Mouse (Mus musculus): ENCODE results near the gene Vps11. TPM values are rescaled to one million over a fixed set of nuclear protein-coding genes. Genes with fewer than 3 reads are reported as not detected.
"Not testable (repeated sequence)": the region's sequence is repeated elsewhere in the genome, so short reads cannot be mapped to it uniquely, and the experiment has no call there.

Gene Vps11
- polyA plus RNA-seq, 1 experiment = 40.8 TPM

DNA sequence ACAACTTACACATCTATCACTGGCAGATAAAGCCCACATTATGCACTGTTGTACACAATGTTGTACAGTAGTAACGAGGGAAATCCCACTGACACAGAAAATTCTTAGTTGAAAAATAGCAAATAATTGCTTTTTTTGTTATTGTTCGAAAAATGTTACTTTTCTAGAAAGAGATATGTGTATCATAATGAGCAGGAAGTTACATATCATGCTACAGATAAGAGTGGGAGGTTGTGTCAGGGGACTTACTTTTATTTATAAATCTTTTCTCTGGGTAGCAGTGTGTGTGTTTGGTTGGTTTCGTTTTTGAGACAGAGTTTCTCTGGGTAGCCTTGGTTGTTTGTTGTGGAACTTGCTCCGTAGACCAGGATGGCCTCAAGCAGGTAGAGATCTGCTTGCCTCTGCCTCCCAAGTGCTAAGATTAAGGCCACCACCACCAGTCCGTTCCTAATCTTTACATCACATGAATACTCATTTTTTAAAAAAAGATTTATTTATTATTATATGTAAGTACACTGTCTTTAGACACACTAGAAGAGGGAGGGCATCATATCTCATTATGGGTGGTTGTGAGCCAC, 16.8 kb upstream of the Vps11 start:
- no peak overlapping the region for H3K27ac ChIP-seq (ENCODE audit: control insufficient read depth, insufficient read depth, low read length)

GRCm38 (mm10) chr9:44377335-44377734, 15.9 kb upstream of the Vps11 start:
- H3K36me3 ChIP-seq (ENCODE audit: control insufficient read depth, insufficient read depth, low read length); H3K27ac ChIP-seq (ENCODE audit: control insufficient read depth, insufficient read depth, low read length); DNase-seq; H3K27me3 ChIP-seq (ENCODE audit: control insufficient read depth, insufficient read depth, low read length); H3K4me3 ChIP-seq (ENCODE audit: control insufficient read depth, insufficient read depth, low read length): not testable (repeated sequence)
- peaks cover 12% of the 10 kb centered on the region for H3K4me1 ChIP-seq (replicated peaks; ENCODE audit: control insufficient read depth, insufficient read depth, low read length)
- WGBS = 81% methylated on average over 2 of the region's 2 CpGs

More for the DNA sequence above, 16.8 kb upstream of the Vps11 start:
- WGBS = 64% methylated on average over 5 of the region's 5 CpGs
- Histone ChIP-seq H3K4me1 (replicated peaks; ENCODE audit: control insufficient read depth, insufficient read depth, low read length) (peaks cover 12% of the 10 kb centered on the region), H3K27me3 (ENCODE audit: control insufficient read depth, insufficient read depth, low read length) (no peaks in the 10 kb centered on the region), H3K4me3 (ENCODE audit: control insufficient read depth, insufficient read depth, low read length) (no peak overlapping the region), H3K36me3 (ENCODE audit: control insufficient read depth, insufficient read depth, low read length) (peaks cover 8% of the 10 kb centered on the region; the same call in 1 of the 2 replicates)
- no peak for DNase-seq
- no peak for TF ChIP-seq POLR2A (IDR thresholded peaks at IDR 0.05; ENCODE audit: control insufficient read depth, extremely low read depth, insufficient read depth, low read length, poor library complexity)
- no peak for TF ChIP-seq CTCF (IDR thresholded peaks at IDR 0.05; ENCODE audit: borderline replicate concordance, control insufficient read depth, extremely low read depth, insufficient read depth, low read length, poor library complexity)

GRCm38 (mm10) chr9:44376141-44376540, 14.7 kb upstream of the Vps11 start:
- DNase-seq = no peak
- Histone ChIP-seq H3K27ac (ENCODE audit: control insufficient read depth, insufficient read depth, low read length) (no peak overlapping the region), H3K4me1 (replicated peaks; ENCODE audit: control insufficient read depth, insufficient read depth, low read length) (peaks cover 12% of the 10 kb centered on the region), H3K36me3 (ENCODE audit: control insufficient read depth, insufficient read depth, low read length) (no peaks in the 10 kb centered on the region), H3K4me3 (ENCODE audit: control insufficient read depth, insufficient read depth, low read length) (no peak overlapping the region), H3K27me3 (ENCODE audit: control insufficient read depth, insufficient read depth, low read length) (no peaks in the 10 kb centered on the region)
- TF ChIP-seq POLR2A (IDR thresholded peaks at IDR 0.05; ENCODE audit: control insufficient read depth, extremely low read depth, insufficient read depth, low read length, poor library complexity) (no peak), CTCF (IDR thresholded peaks at IDR 0.05; ENCODE audit: borderline replicate concordance, control insufficient read depth, extremely low read depth, insufficient read depth, low read length, poor library complexity) (no peak)
- WGBS = 94% methylated on average over 6 of the region's 6 CpGs

- H3K36me3 ChIP-seq (ENCODE audit: control insufficient read depth, insufficient read depth, low read length) = no peaks in the 10 kb centered on the region
- H3K4me3 ChIP-seq (ENCODE audit: control insufficient read depth, insufficient read depth, low read length) = no peak overlapping the region
- DNase-seq = no peak
- H3K27ac ChIP-seq (ENCODE audit: control insufficient read depth, insufficient read depth, low read length) = no peak overlapping the region
- no peaks in the 10 kb centered on the region for H3K27me3 ChIP-seq (ENCODE audit: control insufficient read depth, insufficient read depth, low read length)
- TF ChIP-seq POLR2A (IDR thresholded peaks at IDR 0.05; ENCODE audit: control insufficient read depth, extremely low read depth, insufficient read depth, low read length, poor library complexity) (no peak), CTCF (IDR thresholded peaks at IDR 0.05; ENCODE audit: borderline replicate concordance, control insufficient read depth, extremely low read depth, insufficient read depth, low read length, poor library complexity) (no peak)
- H3K4me1 ChIP-seq (replicated peaks; ENCODE audit: control insufficient read depth, insufficient read depth, low read length) = 0 out of 2 replicates have a peak, but pooled peaks cover 2% of the 10 kb centered on the region
Measured at GRCm38 (mm10) chr9:44373386-44373785, 11.9 kb upstream of the Vps11 start.

DNA sequence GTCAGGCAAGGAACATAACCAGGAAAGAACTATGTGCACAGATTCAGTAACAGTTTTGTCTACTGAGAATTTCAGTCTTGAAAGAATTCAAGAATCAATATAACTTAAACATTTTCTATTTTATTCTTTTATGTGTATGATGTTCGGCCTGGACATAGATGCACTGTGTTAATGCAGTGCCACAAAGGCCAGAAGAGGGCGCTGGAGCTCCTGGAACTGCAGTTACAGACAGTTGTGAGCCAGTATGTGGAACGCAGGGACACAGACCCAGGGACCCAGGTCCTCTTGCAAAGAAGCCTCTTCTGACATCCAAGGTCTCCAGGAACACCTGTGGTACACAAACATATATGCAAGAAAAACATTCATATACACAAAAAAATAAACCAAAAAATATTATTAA, 3.0 kb upstream of the Vps11 start:
- 71% methylated on average over 3 of the region's 3 CpGs for WGBS
- DNase-seq = peak; percentile 21
- H3K27ac ChIP-seq (ENCODE audit: control insufficient read depth, insufficient read depth, low read length) = no peak overlapping the region

DNA sequence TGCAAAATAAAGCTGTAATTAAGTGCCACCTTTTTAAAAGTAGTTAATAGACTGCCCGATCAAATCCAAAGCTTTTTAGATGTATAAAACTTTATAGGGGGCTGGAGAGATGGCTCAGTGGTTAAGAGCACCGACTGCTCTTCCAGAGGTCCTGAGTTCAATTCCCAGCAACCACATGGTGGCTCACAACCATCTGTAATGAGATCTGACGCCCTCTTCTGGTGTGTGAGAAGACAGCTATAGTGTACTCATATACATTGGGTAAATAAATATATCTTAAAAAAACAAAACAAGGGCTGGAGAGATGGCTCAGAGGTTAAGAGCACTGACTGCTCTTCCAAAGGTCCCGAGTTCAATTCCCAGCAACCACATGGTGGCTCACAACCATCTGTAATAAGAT, 461 bp upstream of the Vps11 start:
- not testable (repeated sequence) for H3K27me3 ChIP-seq (ENCODE audit: control insufficient read depth, insufficient read depth, low read length); H3K4me1 ChIP-seq (replicated peaks; ENCODE audit: control insufficient read depth, insufficient read depth, low read length); DNase-seq
- Histone ChIP-seq H3K4me3 (ENCODE audit: control insufficient read depth, insufficient read depth, low read length) (peak overlapping the region; percentile 95), H3K36me3 (ENCODE audit: control insufficient read depth, insufficient read depth, low read length) (peaks cover 14% of the 10 kb centered on the region), H3K27ac (ENCODE audit: control insufficient read depth, insufficient read depth, low read length) (peak overlapping the region; percentile 3; the same call in 1 of the 2 replicates)
- WGBS = 43% methylated on average over 4 of the region's 4 CpGs

More for the DNA sequence above, 3.0 kb upstream of the Vps11 start:
- H3K27me3 ChIP-seq (ENCODE audit: control insufficient read depth, insufficient read depth, low read length) = no peaks in the 10 kb centered on the region
- H3K4me1 ChIP-seq (replicated peaks; ENCODE audit: control insufficient read depth, insufficient read depth, low read length) = no peaks in the 10 kb centered on the region
- TF ChIP-seq CTCF (IDR thresholded peaks at IDR 0.05; ENCODE audit: borderline replicate concordance, control insufficient read depth, extremely low read depth, insufficient read depth, low read length, poor library complexity) (no peak), POLR2A (IDR thresholded peaks at IDR 0.05; ENCODE audit: control insufficient read depth, extremely low read depth, insufficient read depth, low read length, poor library complexity) (no peak)
- H3K4me3 ChIP-seq (ENCODE audit: control insufficient read depth, insufficient read depth, low read length) = no peak overlapping the region
- no peaks in the 10 kb centered on the region for H3K36me3 ChIP-seq (ENCODE audit: control insufficient read depth, insufficient read depth, low read length)

DNA sequence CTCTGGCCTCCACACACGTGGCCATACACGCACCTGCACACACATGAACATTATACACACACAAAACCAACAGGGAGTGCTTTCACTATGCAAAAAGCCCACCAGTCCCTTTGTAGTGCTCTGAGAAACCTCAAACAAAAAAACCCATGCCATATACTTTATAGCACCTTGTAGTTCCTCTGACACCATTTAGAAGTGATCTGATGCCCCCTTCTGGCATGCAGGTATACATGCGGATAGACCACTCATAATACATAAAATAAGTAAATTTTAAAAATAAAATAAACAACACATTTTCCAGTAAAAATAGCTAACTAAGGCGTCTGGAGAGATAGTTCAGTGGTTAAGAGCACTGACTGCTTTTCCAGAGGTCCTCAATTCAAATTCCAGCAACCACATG, 4.3 kb downstream of the Vps11 start:
- 64% methylated on average over 4 of the region's 4 CpGs for WGBS
- no peak for TF ChIP-seq CTCF (IDR thresholded peaks at IDR 0.05; ENCODE audit: borderline replicate concordance, control insufficient read depth, extremely low read depth, insufficient read depth, low read length, poor library complexity)
- no peak for TF ChIP-seq POLR2A (IDR thresholded peaks at IDR 0.05; ENCODE audit: control insufficient read depth, extremely low read depth, insufficient read depth, low read length, poor library complexity)
- peaks cover 61% of the 10 kb centered on the region for H3K36me3 ChIP-seq (ENCODE audit: control insufficient read depth, insufficient read depth, low read length)
- no peak overlapping the region for H3K4me3 ChIP-seq (ENCODE audit: control insufficient read depth, insufficient read depth, low read length)
- DNase-seq = peak; percentile 47
- no peaks in the 10 kb centered on the region for H3K27me3 ChIP-seq (ENCODE audit: control insufficient read depth, insufficient read depth, low read length)
- peaks cover 3% of the 10 kb centered on the region for H3K4me1 ChIP-seq (replicated peaks; ENCODE audit: control insufficient read depth, insufficient read depth, low read length)
- H3K27ac ChIP-seq (ENCODE audit: control insufficient read depth, insufficient read depth, low read length) = no peak overlapping the region

All from thymus, adult 2 months (tissue).